Mouse (Mus musculus) limb, embryonic 15.5 days (tissue): Measurements from ENCODE around the gene Ciao2a. TPM values are rescaled to one million over a fixed set of nuclear protein-coding genes. Genes with fewer than 3 reads are reported as not detected.

Experiments used
- ATAC-seq: fragments of 200-750 bp; cut with Nextera tagmentation; 2 replicates; pipeline ENCODE4 v1.8.0; 2017; ENCODE audit warnings: low read depth, moderate TSS enrichment; ENCODE audit not compliant: insufficient number of reproducible peaks, low FRiP score, low TSS enrichment
- H3K27ac ChIP-seq: fragments of 300-500 bp; sonication (generic); 2 replicates; pipeline ENCODE4 v1.5.1; 2015; ENCODE audit warnings: moderate library complexity, mild to moderate bottlenecking, inconsistent platforms
- H3K27me3 ChIP-seq: fragments of 300-500 bp; sonication (generic); 2 replicates; pipeline ENCODE4 v1.6.1; 2015; ENCODE audit warnings: inconsistent platforms
- H3K36me3 ChIP-seq: fragments of 300-500 bp; sonication (generic); 2 replicates; pipeline ENCODE4 v1.6.1; 2015; ENCODE audit warnings: inconsistent platforms
- H3K4me1 ChIP-seq: fragments of 300-500 bp; sonication (generic); 2 replicates; pipeline ENCODE4 v1.6.1; 2015; ENCODE audit warnings: inconsistent platforms
- H3K4me2 ChIP-seq: fragments of 300-500 bp; sonication (generic); 2 replicates; pipeline ENCODE4 v1.6.1; 2015; ENCODE audit warnings: mild to moderate bottlenecking, inconsistent platforms
- H3K4me3 ChIP-seq: fragments of 300-500 bp; sonication (generic); 2 replicates; pipeline ENCODE4 v1.5.1; 2015; ENCODE audit warnings: mild to moderate bottlenecking, inconsistent platforms
- H3K9ac ChIP-seq: fragments of 300-500 bp; sonication (generic); 2 replicates; pipeline ENCODE4 v1.6.1; 2015; ENCODE audit warnings: inconsistent platforms
- H3K9me3 ChIP-seq: fragments of 300-500 bp; sonication (generic); 2 replicates; pipeline ENCODE4 v1.6.1; 2016; ENCODE audit warnings: inconsistent platforms
- WGBS: fragments of 180-500 bp; shearing (Covaris S2); methylation state at CpG from one replicate; pipeline ENCODE4 v1.1.7; 2015; 5-methylcytosine and 5-hydroxymethylcytosine counted together
- polyA plus RNA-seq: library from polyadenylated mRNA; unstranded; fragments of >200 nt; fragmentation: Nextera tagmentation; extraction: Ambion mirVana; gene quantifications from 2 replicates; pipeline ENCODE4 v1.2.1, GENCODE M21; 2015

Gene Ciao2a
- polyA plus RNA-seq, 1 experiment from 2014 or later = 134 TPM

- Histone ChIP-seq H3K27ac (no peak overlapping the region), H3K4me1 (no peaks in the 10 kb centered on the region; the same call in 1 of the 2 replicates)
These were observed 45.0 kb downstream of the Ciao2a start for GRCm38 (mm10) chr9:66171275-66171921.

GRCm38 (mm10) chr9:66173316-66173855 is 47.0 kb downstream of the Ciao2a start:
- Histone ChIP-seq H3K4me2 (no peak overlapping the region), H3K27me3 (no peaks in the 10 kb centered on the region), H3K4me3 (no peak overlapping the region), H3K9me3 (no peaks in the 10 kb centered on the region), H3K36me3 (no peaks in the 10 kb centered on the region), H3K9ac (no peak overlapping the region), H3K27ac (no peak overlapping the region), H3K4me1 (no peaks in the 10 kb centered on the region; the same call in 1 of the 2 replicates)
- ATAC-seq = no peak
- 97% methylated on average over 5 of the region's 5 CpGs for WGBS

More at GRCm38 (mm10) chr9:66171275-66171921, 45.0 kb downstream of the Ciao2a start:
- H3K4me2 ChIP-seq = no peak overlapping the region
- no peak for ATAC-seq
- H3K27me3 ChIP-seq = no peaks in the 10 kb centered on the region
- H3K36me3 ChIP-seq = no peaks in the 10 kb centered on the region
- no peak overlapping the region for H3K4me3 ChIP-seq
- H3K9ac ChIP-seq = no peak overlapping the region
- H3K9me3 ChIP-seq = no peaks in the 10 kb centered on the region
- 72% methylated on average over 12 of the region's 12 CpGs for WGBS

GRCm38 (mm10) chr9:66174985-66175384 is 48.6 kb downstream of the Ciao2a start:
- H3K4me2 ChIP-seq = no peak overlapping the region
- H3K27ac ChIP-seq = no peak overlapping the region
- 92% methylated on average over 3 of the region's 3 CpGs for WGBS
- H3K27me3 ChIP-seq = no peaks in the 10 kb centered on the region
- no peak overlapping the region for H3K4me3 ChIP-seq
- no peaks in the 10 kb centered on the region for H3K9me3 ChIP-seq
- no peak overlapping the region for H3K9ac ChIP-seq
- H3K36me3 ChIP-seq = no peaks in the 10 kb centered on the region
- ATAC-seq = no peak
- no peaks in the 10 kb centered on the region for H3K4me1 ChIP-seq

- 44% methylated on average over 1 of the region's 1 CpGs for WGBS
- Histone ChIP-seq H3K9me3 (no peaks in the 10 kb centered on the region), H3K9ac (no peak overlapping the region), H3K36me3 (no peaks in the 10 kb centered on the region), H3K27ac (no peak overlapping the region), H3K4me3 (no peak overlapping the region), H3K4me2 (no peak overlapping the region), H3K27me3 (no peaks in the 10 kb centered on the region), H3K4me1 (no peaks in the 10 kb centered on the region; the same call in 1 of the 2 replicates)
- ATAC-seq = no peak
These were observed 51.6 kb downstream of the Ciao2a start for GRCm38 (mm10) chr9:66177975-66178374.

- ATAC-seq = no peak
- Histone ChIP-seq H3K4me1 (no peaks in the 10 kb centered on the region; the same call in 1 of the 2 replicates), H3K27me3 (no peaks in the 10 kb centered on the region), H3K9ac (no peak overlapping the region), H3K36me3 (no peaks in the 10 kb centered on the region), H3K9me3 (no peaks in the 10 kb centered on the region), H3K4me3 (no peak overlapping the region), H3K4me2 (no peak overlapping the region), H3K27ac (no peak overlapping the region)
- 81% methylated on average over 6 of the region's 6 CpGs for WGBS
These were observed 53.4 kb downstream of the Ciao2a start for GRCm38 (mm10) chr9:66179795-66180194.

GRCm38 (mm10) chr9:66181126-66181825 is 54.9 kb downstream of the Ciao2a start:
- H3K36me3 ChIP-seq = no peaks in the 10 kb centered on the region
- no peak overlapping the region for H3K4me3 ChIP-seq
- no peak for ATAC-seq
- H3K27me3 ChIP-seq = no peaks in the 10 kb centered on the region
- no peaks in the 10 kb centered on the region; the same call in 1 of the 2 replicates for H3K4me1 ChIP-seq
- no peak overlapping the region for H3K9ac ChIP-seq
- 76% methylated on average over 4 of the region's 4 CpGs for WGBS
- no peak overlapping the region for H3K4me2 ChIP-seq
- H3K9me3 ChIP-seq = no peaks in the 10 kb centered on the region
- no peak overlapping the region for H3K27ac ChIP-seq

GRCm38 (mm10) chr9:66181826-66182678 is 55.6 kb downstream of the Ciao2a start:
- Histone ChIP-seq H3K4me1 (no peaks in the 10 kb centered on the region; the same call in 1 of the 2 replicates), H3K27ac (no peak overlapping the region), H3K9ac (no peak overlapping the region), H3K9me3 (no peaks in the 10 kb centered on the region), H3K4me3 (no peak overlapping the region), H3K36me3 (no peaks in the 10 kb centered on the region), H3K4me2 (no peak overlapping the region), H3K27me3 (no peaks in the 10 kb centered on the region)
- ATAC-seq = no peak
- 51% methylated on average over 11 of the region's 11 CpGs for WGBS

GRCm38 (mm10) chr9:66182679-66182993 is 56.2 kb downstream of the Ciao2a start:
- Histone ChIP-seq H3K27me3 (no peaks in the 10 kb centered on the region), H3K9me3 (no peaks in the 10 kb centered on the region), H3K36me3 (no peaks in the 10 kb centered on the region), H3K27ac (no peak overlapping the region; the same call in 1 of the 2 replicates), H3K9ac (no peak overlapping the region), H3K4me2 (no peak overlapping the region), H3K4me3 (no peak overlapping the region), H3K4me1 (no peaks in the 10 kb centered on the region; the same call in 1 of the 2 replicates)
- ATAC-seq = no peak
- 72% methylated on average over 3 of the region's 3 CpGs for WGBS

- H3K4me3 ChIP-seq = no peak overlapping the region
- no peaks in the 10 kb centered on the region for H3K9me3 ChIP-seq
- ATAC-seq = no peak
- H3K4me1 ChIP-seq = no peaks in the 10 kb centered on the region; the same call in 1 of the 2 replicates
- 71% methylated on average over 3 of the region's 3 CpGs for WGBS
- H3K27ac ChIP-seq = no peak overlapping the region
- no peaks in the 10 kb centered on the region for H3K36me3 ChIP-seq
- H3K4me2 ChIP-seq = no peak overlapping the region
- H3K9ac ChIP-seq = no peak overlapping the region
- no peaks in the 10 kb centered on the region for H3K27me3 ChIP-seq
These were observed 56.6 kb downstream of the Ciao2a start for GRCm38 (mm10) chr9:66183023-66183422.

- no peaks in the 10 kb centered on the region for H3K36me3 ChIP-seq
- no peaks in the 10 kb centered on the region for H3K9me3 ChIP-seq
- no peak for ATAC-seq
- H3K4me3 ChIP-seq = no peak overlapping the region
- no peaks in the 10 kb centered on the region for H3K27me3 ChIP-seq
- no peaks in the 10 kb centered on the region; the same call in 1 of the 2 replicates for H3K4me1 ChIP-seq
- 69% methylated on average over 5 of the region's 5 CpGs for whole genome bisulfite sequencing
- no peak overlapping the region for H3K9ac ChIP-seq
- no peak overlapping the region for H3K4me2 ChIP-seq
- no peak overlapping the region for H3K27ac ChIP-seq
These were observed 58.2 kb downstream of the Ciao2a start for GRCm38 (mm10) chr9:66184572-66184971.

- ATAC-seq = no peak
- no peak overlapping the region for H3K4me3 ChIP-seq
- no peaks in the 10 kb centered on the region for H3K4me1 ChIP-seq
- no peaks in the 10 kb centered on the region for H3K9me3 ChIP-seq
- H3K27me3 ChIP-seq = no peaks in the 10 kb centered on the region
- H3K9ac ChIP-seq = no peak overlapping the region
- H3K27ac ChIP-seq = no peak overlapping the region
- no peaks in the 10 kb centered on the region for H3K36me3 ChIP-seq
- H3K4me2 ChIP-seq = no peak overlapping the region
- 44% methylated on average over 6 of the region's 6 CpGs for WGBS
These were observed 60.0 kb downstream of the Ciao2a start for GRCm38 (mm10) chr9:66186426-66186825.
